Mouse (Mus musculus): ENCODE data around the gene Diaph2. TPM values are rescaled to one million over a fixed set of nuclear protein-coding genes. Genes with fewer than 3 reads are reported as not detected.

The Diaph2 gene
- 2.3 and 2.4 TPM in 2 replicates for polyA plus RNA-seq (2015; fragmentation: Nextera tagmentation; extraction: Ambion mirVana)

DNA sequence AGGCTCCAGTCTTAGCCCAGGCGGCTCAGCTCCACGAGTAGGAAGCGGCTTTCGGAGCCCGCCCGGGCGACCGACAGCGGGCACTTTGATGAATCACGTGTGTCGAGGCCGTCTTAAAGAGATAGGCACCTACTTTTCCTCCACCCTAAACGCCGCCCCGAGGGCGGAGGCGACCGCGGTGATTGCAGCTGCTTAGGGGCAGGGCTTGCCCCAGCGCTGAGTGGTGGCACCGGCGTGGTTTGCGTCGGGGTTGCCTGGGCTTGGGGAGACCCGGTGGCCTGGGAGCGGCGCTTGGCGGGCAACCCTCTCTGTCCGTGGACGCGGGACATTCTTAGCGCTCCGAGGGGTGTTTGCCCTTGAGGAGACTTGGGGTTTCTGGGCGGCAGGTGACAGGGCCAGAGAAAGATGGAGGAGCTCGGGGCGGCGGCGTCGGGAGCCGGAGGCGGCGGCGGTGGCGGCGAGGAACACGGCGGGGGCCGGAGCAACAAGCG is at the start of gene Diaph2:
TSS of gene Diaph2 (plus strand) at position 172 of the 491 bp plus-strand sequence.
- Histone ChIP-seq H3K4me2 (replicated peaks; ENCODE audit: low read depth) (peak within 1 kb of the TSS; percentile 67), H3K4me3 (ENCODE audit: low read depth, low read length) (peak within 1 kb of the TSS; percentile 64), H3K36me3 (ENCODE audit: control insufficient read depth, insufficient read depth) (no peaks in the 10 kb centered on the region), H3K9ac (ENCODE audit: low read depth, low read length) (peak within 1 kb of the TSS; percentile 55), H3K4me1 (replicated peaks; ENCODE audit: control insufficient read depth, insufficient read depth, low read length) (no peaks in the 10 kb centered on the region), H3K27ac (ENCODE audit: low read depth, low read length) (no peak within 1 kb of the TSS), H3K9me3 (ENCODE audit: control insufficient read depth) (no peaks in the 10 kb centered on the region), H3K27me3 (replicated peaks; ENCODE audit: control insufficient read depth, insufficient read depth, low read length) (no peaks in the 10 kb centered on the region)
- peak; percentile 98 for ATAC-seq
- TF ChIP-seq CTCF (IDR thresholded peaks at IDR 0.05; ENCODE audit: low read depth): peak; percentile 8; the same call in 1 of the 2 replicates
- 21% methylated on average over 47 of the region's 49 CpGs for WGBS

DNA sequence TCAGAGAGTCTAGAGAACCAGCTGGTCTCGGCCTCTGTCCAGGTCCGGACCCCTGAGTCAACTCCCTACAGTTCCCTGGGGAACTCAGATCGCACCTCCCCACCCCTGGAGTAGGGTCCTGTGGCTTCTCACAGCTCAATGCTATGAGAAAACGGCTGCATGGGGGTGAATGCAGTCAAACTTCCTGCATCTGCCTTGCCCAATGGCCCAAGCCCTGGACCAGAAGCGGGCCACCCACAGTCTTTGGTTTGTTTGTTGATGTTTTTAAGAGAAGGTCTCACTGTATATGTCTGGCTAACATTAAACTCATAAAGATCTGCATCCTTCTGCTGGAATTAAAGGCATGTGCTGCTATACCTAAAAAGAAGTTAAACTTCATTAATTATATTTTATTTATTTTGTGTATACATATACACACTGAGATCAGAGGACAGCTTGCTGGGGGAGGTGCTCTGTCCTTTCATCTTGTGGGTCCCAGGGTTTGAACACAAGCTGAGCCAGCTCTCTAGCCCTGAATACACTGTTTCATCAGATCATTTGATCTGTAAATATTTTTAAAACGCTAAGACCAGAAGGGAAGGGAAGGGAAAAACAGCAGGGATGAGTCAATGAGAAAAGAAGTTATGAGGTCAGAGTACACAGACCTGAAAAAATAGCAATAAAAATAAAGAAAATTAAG is 47.8 kb upstream of the Diaph2 start:
- H3K27ac ChIP-seq (ENCODE audit: low read depth, low read length): no peak overlapping the region
- H3K4me1 ChIP-seq (replicated peaks; ENCODE audit: control insufficient read depth, insufficient read depth, low read length): no peaks in the 10 kb centered on the region
- H3K4me3 ChIP-seq (ENCODE audit: low read depth, low read length): no peak overlapping the region
- TF ChIP-seq CTCF (IDR thresholded peaks at IDR 0.05; ENCODE audit: low read depth): no peak
- H3K27me3 ChIP-seq (replicated peaks; ENCODE audit: control insufficient read depth, insufficient read depth, low read length): no peaks in the 10 kb centered on the region
- 43% methylated on average over 6 of the region's 6 CpGs for WGBS
- H3K9ac ChIP-seq (ENCODE audit: low read depth, low read length): no peak overlapping the region
- no peaks in the 10 kb centered on the region for H3K9me3 ChIP-seq (ENCODE audit: control insufficient read depth)
- ATAC-seq: no peak
- no peak overlapping the region for H3K4me2 ChIP-seq (replicated peaks; ENCODE audit: low read depth)
- no peaks in the 10 kb centered on the region for H3K36me3 ChIP-seq (ENCODE audit: control insufficient read depth, insufficient read depth)

DNA sequence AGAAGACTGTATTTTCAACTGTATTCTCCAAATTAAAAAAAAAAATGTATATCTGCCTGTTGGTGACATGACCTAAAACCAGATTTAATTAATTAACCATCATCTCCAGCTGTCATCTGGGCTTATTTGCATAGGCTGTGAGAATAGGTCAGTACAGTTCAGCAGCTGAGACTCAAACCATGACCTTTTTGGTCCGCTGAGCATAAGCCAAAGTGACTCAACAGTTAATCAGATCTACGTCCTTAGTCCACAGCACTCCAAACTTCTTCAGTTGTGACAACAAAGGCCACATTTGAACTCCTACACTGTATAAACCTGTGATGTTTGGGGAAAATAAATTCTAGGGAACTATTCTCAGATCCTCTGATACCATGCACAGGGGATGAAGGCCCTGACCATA is 39.9 kb upstream of the Diaph2 start:
- Histone ChIP-seq H3K36me3 (ENCODE audit: control insufficient read depth, insufficient read depth) (no peaks in the 10 kb centered on the region), H3K4me1 (replicated peaks; ENCODE audit: control insufficient read depth, insufficient read depth, low read length) (no peaks in the 10 kb centered on the region)
- ATAC-seq: no peak

DNA sequence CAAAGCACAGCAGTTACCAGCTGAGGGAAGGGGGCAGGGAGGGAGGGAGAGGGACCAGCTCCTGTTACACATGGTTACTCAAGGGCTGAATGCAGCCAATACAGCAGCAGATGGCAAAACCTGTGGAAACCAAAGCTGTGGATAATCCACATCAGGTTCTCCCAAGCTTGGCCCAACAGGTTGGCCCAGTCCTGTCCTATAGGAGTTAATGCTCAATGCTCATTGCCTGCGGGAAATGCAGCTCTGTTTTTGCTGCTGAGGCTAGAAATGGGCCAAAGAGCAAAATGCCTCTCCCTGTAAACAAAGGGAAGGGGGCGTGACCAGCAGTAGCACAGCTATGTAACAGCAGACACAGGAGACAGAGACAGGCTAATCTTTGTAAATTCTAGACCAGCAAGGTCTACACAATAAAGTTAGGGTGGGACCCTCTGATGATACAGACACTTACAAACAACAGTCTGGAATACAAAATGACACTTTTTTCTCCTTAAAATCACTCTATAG is 20.8 kb upstream of the Diaph2 start:
- WGBS: 33% methylated on average over 2 of the region's 2 CpGs
- H3K27me3 ChIP-seq (replicated peaks; ENCODE audit: control insufficient read depth, insufficient read depth, low read length): no peaks in the 10 kb centered on the region
- H3K27ac ChIP-seq (ENCODE audit: low read depth, low read length): no peak overlapping the region
- H3K9me3 ChIP-seq (ENCODE audit: control insufficient read depth): no peaks in the 10 kb centered on the region
- TF ChIP-seq CTCF (IDR thresholded peaks at IDR 0.05; ENCODE audit: low read depth): no peak
- no peaks in the 10 kb centered on the region for H3K36me3 ChIP-seq (ENCODE audit: control insufficient read depth, insufficient read depth)
- no peak overlapping the region for H3K4me3 ChIP-seq (ENCODE audit: low read depth, low read length)
- no peaks in the 10 kb centered on the region for H3K4me1 ChIP-seq (replicated peaks; ENCODE audit: control insufficient read depth, insufficient read depth, low read length)
- ATAC-seq: no peak
- no peak overlapping the region for H3K9ac ChIP-seq (ENCODE audit: low read depth, low read length)
- H3K4me2 ChIP-seq (replicated peaks; ENCODE audit: low read depth): no peak overlapping the region

More for the DNA sequence above, 39.9 kb upstream of the Diaph2 start:
- WGBS: 56% methylated on average over 2 of the region's 2 CpGs
- no peak overlapping the region for H3K4me3 ChIP-seq (ENCODE audit: low read depth, low read length)
- no peak overlapping the region for H3K4me2 ChIP-seq (replicated peaks; ENCODE audit: low read depth)
- no peak overlapping the region for H3K9ac ChIP-seq (ENCODE audit: low read depth, low read length)
- H3K27ac ChIP-seq (ENCODE audit: low read depth, low read length): no peak overlapping the region
- H3K9me3 ChIP-seq (ENCODE audit: control insufficient read depth): no peaks in the 10 kb centered on the region
- H3K27me3 ChIP-seq (replicated peaks; ENCODE audit: control insufficient read depth, insufficient read depth, low read length): no peaks in the 10 kb centered on the region
- no peak for TF ChIP-seq CTCF (IDR thresholded peaks at IDR 0.05; ENCODE audit: low read depth)

DNA sequence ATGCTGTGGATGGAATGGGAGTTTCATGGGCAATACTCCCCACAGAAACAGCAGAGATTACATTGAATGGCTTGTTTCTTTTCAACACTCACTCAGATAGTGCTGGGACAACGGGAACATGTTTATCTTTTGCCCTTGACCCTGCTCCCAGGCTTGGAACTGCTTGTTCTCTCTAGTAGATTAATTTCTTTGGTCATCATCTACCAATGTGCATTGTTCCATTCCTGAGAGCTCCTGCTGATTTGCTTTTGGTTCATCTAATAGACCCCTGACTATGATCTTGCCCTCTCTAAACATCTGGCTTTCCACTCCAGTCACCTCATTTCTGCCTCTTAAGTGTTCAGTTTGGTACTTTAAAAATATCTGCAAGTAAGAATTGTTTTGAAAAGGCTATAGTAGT is 13.0 kb upstream of the Diaph2 start:
- Histone ChIP-seq H3K4me2 (replicated peaks; ENCODE audit: low read depth) (no peak overlapping the region), H3K4me3 (ENCODE audit: low read depth, low read length) (no peak overlapping the region), H3K27ac (ENCODE audit: low read depth, low read length) (no peak overlapping the region), H3K9me3 (ENCODE audit: control insufficient read depth) (no peaks in the 10 kb centered on the region), H3K36me3 (ENCODE audit: control insufficient read depth, insufficient read depth) (no peaks in the 10 kb centered on the region), H3K9ac (ENCODE audit: low read depth, low read length) (no peak overlapping the region), H3K4me1 (replicated peaks; ENCODE audit: control insufficient read depth, insufficient read depth, low read length) (no peaks in the 10 kb centered on the region), H3K27me3 (replicated peaks; ENCODE audit: control insufficient read depth, insufficient read depth, low read length) (no peaks in the 10 kb centered on the region)
- no peak for TF ChIP-seq CTCF (IDR thresholded peaks at IDR 0.05; ENCODE audit: low read depth)
- ATAC-seq: no peak
- WGBS: 19% methylated on average over 1 of the region's 1 CpGs

DNA sequence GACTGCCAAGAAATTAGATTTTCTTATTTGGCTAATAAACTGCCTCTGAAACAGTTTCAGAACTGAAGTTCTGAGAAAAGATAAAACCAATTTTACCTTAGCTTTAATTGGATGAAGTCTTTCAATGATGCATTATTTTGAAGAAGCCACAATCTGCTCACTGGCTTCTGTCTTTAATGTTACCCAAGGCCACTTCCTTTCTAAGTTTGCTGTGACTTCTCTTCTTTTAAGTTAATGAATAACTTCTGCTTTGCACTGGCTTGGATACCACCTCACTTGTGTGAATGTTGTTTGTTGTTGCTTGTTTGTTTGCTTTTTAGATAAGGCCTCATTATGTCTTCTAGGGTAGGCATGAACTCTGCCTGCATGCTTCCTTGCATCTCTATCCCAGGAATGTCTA is 10.3 kb upstream of the Diaph2 start:
- Histone ChIP-seq H3K4me3 (ENCODE audit: low read depth, low read length) (no peak overlapping the region), H3K9me3 (ENCODE audit: control insufficient read depth) (no peaks in the 10 kb centered on the region), H3K9ac (ENCODE audit: low read depth, low read length) (no peak overlapping the region), H3K27me3 (replicated peaks; ENCODE audit: control insufficient read depth, insufficient read depth, low read length) (no peaks in the 10 kb centered on the region), H3K4me2 (replicated peaks; ENCODE audit: low read depth) (no peak overlapping the region), H3K27ac (ENCODE audit: low read depth, low read length) (no peak overlapping the region), H3K4me1 (replicated peaks; ENCODE audit: control insufficient read depth, insufficient read depth, low read length) (no peaks in the 10 kb centered on the region), H3K36me3 (ENCODE audit: control insufficient read depth, insufficient read depth) (no peaks in the 10 kb centered on the region)
- ATAC-seq: no peak
- no peak for TF ChIP-seq CTCF (IDR thresholded peaks at IDR 0.05; ENCODE audit: low read depth)

All from intestine, postnatal 0 days (tissue).